In genomic region chr6:125318981-125319918, GRCm38 (mm10) we compare ENCODE assay signal across 15 mouse cellular contexts. TPM values are rescaled to one million over a fixed set of nuclear protein-coding genes. Genes with fewer than 3 reads are reported as not detected.
DNase-seq lines count a peak whose midpoint lies in the region; ATAC-seq lines count a peak whose summit lies in the region.
"Had no signal": no experiment of that assay in that cellular context is flagged by ENCODE, and none has a peak within 500 bp of the region (broad histone marks: within the 10 kb centered on the region; RNA-seq: fewer than 3 reads in every experiment).

No protein-coding gene starts in this region.

- ATAC-seq in frontal cortex, adult (ENCODE audit: low TSS enrichment): no peak
- ATAC-seq: CD4-positive, CD25-positive, alpha-beta regulatory T cell, adult 4 months; midbrain, embryonic 16.5 days had no signal

- DNase-seq in kidney, adult 9 months: peak; percentile 39
- DNase-seq in kidney, postnatal 14 days: no peak
- peak; percentile 85 for DNase-seq in adrenal gland, adult 2 months
- DNase-seq in lung, adult 18-20 months: peak; percentile 90 to 94
- peak; percentile 73 to 87 for DNase-seq in lung, postnatal 4 days
- DNase-seq in frontal cortex, postnatal 10 days (ENCODE audit: low spot score in 2 of 2): no peak
- DNase-seq: cerebellum, adult 9-11 months; heart, postnatal 4 days; spleen, adult 18-20 months had no signal

RNA-seq across cellular contexts. Expression of gene Scnn1a, which starts 1.2 kb away (rescaled TPM):
- 1 to 10 TPM; 1.2 to 1.7 TPM for total RNA-seq in adrenal gland, adult 2 months (2021)
- 1.9 and 2.5 TPM in 2 replicates for polyA plus RNA-seq in adrenal gland, adult 2 months (2012; rRNA removed)
- polyA plus RNA-seq: CD4-positive, CD25-positive, alpha-beta regulatory T cell, adult 4 months had no signal

RNA-seq across cellular contexts. Expression of gene Ltbr, which starts 5.6 kb away (rescaled TPM):
- 10 to 100 TPM; 75.1 to 78.7 TPM for total RNA-seq in adrenal gland, adult 2 months (2021)
- 179 and 206 TPM in 2 replicates for polyA plus RNA-seq in adrenal gland, adult 2 months (2012; rRNA removed)

RNA-seq across cellular contexts. Expression of gene Tnfrsf1a, which starts 29.9 kb away (rescaled TPM):
- total RNA-seq in adrenal gland, adult 2 months (2021): 100 to 1,000 TPM; 208 to 308 TPM
- polyA plus RNA-seq in adrenal gland, adult 2 months (2012; rRNA removed): 284 and 368 TPM in 2 replicates

RNA-seq across cellular contexts. Expression of gene Tuba3a, which starts 33.4 kb away (rescaled TPM):
- total RNA-seq in adrenal gland, adult 2 months (2021): not detected
- not detected in 2 replicates for polyA plus RNA-seq in adrenal gland, adult 2 months (2012; rRNA removed)
- total RNA-seq: gastrocnemius, adult 18-20 months; heart, postnatal 4 days; layer of hippocampus, postnatal 25 days had no signal
- polyA plus RNA-seq: macrophage; midbrain, embryonic 16.5 days had no signal

Comparison
In these comparisons a context has a peak if more than half of its experiments do, and no peak if none do; other contexts are left out.
1. DNase-seq: peak in kidney, adult 9 months (single experiment), adrenal gland, adult 2 months (single experiment), lung, adult 18-20 months (2 of 2) and lung, postnatal 4 days (2 of 2); none in kidney, postnatal 14 days (single experiment) and frontal cortex, postnatal 10 days (0 of 2).